In the genomic region with DNA sequence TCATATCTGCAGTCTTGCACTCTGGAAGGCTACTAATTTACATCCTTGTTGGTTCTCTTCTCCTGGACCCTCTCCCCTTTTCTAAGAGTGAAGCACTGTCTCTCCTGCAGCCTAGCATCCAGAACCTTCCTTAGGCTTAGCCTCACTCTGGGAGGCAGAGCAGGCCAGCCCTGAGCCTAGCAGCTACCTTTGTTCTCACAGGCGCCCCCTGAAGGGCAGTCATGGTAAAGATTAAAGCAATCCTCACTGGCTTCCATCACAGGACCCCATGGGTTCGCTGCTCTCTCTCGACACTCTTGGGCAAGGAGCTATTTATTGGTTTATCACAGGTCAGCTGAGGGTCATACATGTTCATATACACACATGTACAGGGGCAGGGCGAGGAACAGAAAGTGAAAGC, we compare ENCODE assay signal across 10 mouse cellular contexts.
DNase-seq lines count a peak whose midpoint lies in the region; TF ChIP-seq lines count a peak whose summit lies in the region.
"Had no signal": no experiment of that assay in that cellular context is flagged by ENCODE, and none has a peak within 500 bp of the region (broad histone marks: within the 10 kb centered on the region; RNA-seq: fewer than 3 reads in every experiment).

No protein-coding gene starts in this region.

- intact Hi-C loops in left cerebral cortex, postnatal 4 days (cut with DNase I) = no loop called here
- intact Hi-C loops in left cerebral cortex, postnatal 14 days (cut with DNase I) = no loop called here

- peak; percentile 49 to 61 for DNase-seq in cerebellum, adult 18-20 months
- DNase-seq in cerebellum, adult 11-12 months = no peak
- DNase-seq in left cerebral cortex, postnatal 4 days = peak; percentile 27
- no peak for DNase-seq in left cerebral cortex, postnatal 14 days (ENCODE audit: low spot score in 2 of 2)
- DNase-seq in lung, postnatal 14 days = peak; percentile 43
- no peak for DNase-seq in embryo, embryonic 10.5 days (ENCODE audit: low spot score)
- DNase-seq in forebrain, embryonic 10.5 days (ENCODE audit: extremely low spot score, low spot score) = no peak

- TF ChIP-seq CTCF in bone marrow macrophage, adult 2 months (IDR thresholded peaks at IDR 0.05; ENCODE audit: low read depth, low read length) = 0 out of 2 replicates have a peak, but pooled peaks have one; percentile 29

- no peak for TF ChIP-seq POLR2A in bone marrow macrophage, adult 2 months (IDR thresholded peaks at IDR 0.05; ENCODE audit: borderline replicate concordance, low read depth, low read length)

- WGBS in forebrain, embryonic 10.5 days = 63% methylated on average over 4 of the region's 4 CpGs

- no peaks in the 10 kb centered on the region for H3K4me1 ChIP-seq in bone marrow macrophage, adult 2 months (ENCODE audit: control insufficient read depth, insufficient read depth, low read length)
- peaks cover 22% of the 10 kb centered on the region for H3K4me1 ChIP-seq in forebrain, embryonic 10.5 days
- H3K4me1 ChIP-seq: neural tube, embryonic 12.5 days had no signal

- H3K27ac ChIP-seq in bone marrow macrophage, adult 2 months (ENCODE audit: insufficient read depth, low read depth, low read length) = no peak overlapping the region
- no peak overlapping the region for H3K27ac ChIP-seq in forebrain, embryonic 10.5 days
- H3K27ac ChIP-seq: macrophage; neural tube, embryonic 12.5 days had no signal

- H3K27me3 ChIP-seq in forebrain, embryonic 10.5 days (ENCODE audit: poor library complexity, severe bottlenecking) = peaks cover 56% of the 10 kb centered on the region
- H3K27me3 ChIP-seq: neural tube, embryonic 12.5 days had no signal

- no peak overlapping the region for H3K4me3 ChIP-seq in bone marrow macrophage, adult 2 months (ENCODE audit: insufficient read depth, low read length)
- no peak overlapping the region for H3K4me3 ChIP-seq in forebrain, embryonic 10.5 days
- H3K4me3 ChIP-seq: neural tube, embryonic 12.5 days had no signal

- no peaks in the 10 kb centered on the region for H3K36me3 ChIP-seq in forebrain, embryonic 10.5 days (replicated peaks)
- H3K36me3 ChIP-seq: neural tube, embryonic 12.5 days had no signal

- H3K9me3 ChIP-seq in forebrain, embryonic 10.5 days = no peaks in the 10 kb centered on the region
- H3K9me3 ChIP-seq: neural tube, embryonic 12.5 days had no signal

Comparison
In these comparisons a context has a peak if more than half of its experiments do, and no peak if none do; other contexts are left out.
1. DNase-seq: peak in cerebellum, adult 18-20 months (2 of 2), left cerebral cortex, postnatal 4 days (single experiment) and lung, postnatal 14 days (single experiment); none in cerebellum, adult 11-12 months (single experiment), left cerebral cortex, postnatal 14 days (0 of 2), embryo, embryonic 10.5 days (single experiment) and forebrain, embryonic 10.5 days (single experiment).